Mouse (Mus musculus): ENCODE measurements around the gene Hist1h2af. TPM values are rescaled to one million over a fixed set of nuclear protein-coding genes. Genes with fewer than 3 reads are reported as not detected.

Gene Hist1h2af
- polyA plus RNA-seq, 1 experiment from 2014 or later = not detected

Other genes starting within 250 kb of the Hist1h2af start
- gene Zfp322a, start 164.7 kb upstream of the Hist1h2af start, polyA plus RNA-seq (2017; shearing (Covaris generic)) = 9.8 TPM
- 14.3 TPM for gene Abt1, start 110.0 kb upstream of the Hist1h2af start, polyA plus RNA-seq (2017; shearing (Covaris generic))
- gene Btn1a1, start 68.0 kb upstream of the Hist1h2af start, polyA plus RNA-seq (2017; shearing (Covaris generic)) = 0.33 TPM
- gene Btn2a2, start 45.0 kb upstream of the Hist1h2af start, polyA plus RNA-seq (2017; shearing (Covaris generic)) = not detected
- gene Hist1h4h, start 2.9 kb upstream of the Hist1h2af start, polyA plus RNA-seq (2017; shearing (Covaris generic)) = 1.2 TPM
- not detected for gene Hist1h3g, start 1.5 kb downstream of the Hist1h2af start, polyA plus RNA-seq (2017; shearing (Covaris generic))
- gene Hist1h2bh, start 9.5 kb downstream of the Hist1h2af start, polyA plus RNA-seq (2017; shearing (Covaris generic)) = 0.85 TPM
- 0.99 TPM for gene Hist1h3f, start 10.1 kb downstream of the Hist1h2af start, polyA plus RNA-seq (2017; shearing (Covaris generic))
- gene Hist1h4f, start 17.7 kb downstream of the Hist1h2af start, polyA plus RNA-seq (2017; shearing (Covaris generic)) = not detected
- 0.15 TPM for gene Hist1h1d, start 19.4 kb downstream of the Hist1h2af start, polyA plus RNA-seq (2017; shearing (Covaris generic))
- 0.98 TPM for gene Hist1h3e, start 28.5 kb downstream of the Hist1h2af start, polyA plus RNA-seq (2017; shearing (Covaris generic))
- 1.8 TPM for gene Hist1h2ae, start 37.3 kb downstream of the Hist1h2af start, polyA plus RNA-seq (2017; shearing (Covaris generic))
- not detected for gene Hist1h2bg, start 37.5 kb downstream of the Hist1h2af start, polyA plus RNA-seq (2017; shearing (Covaris generic))
- gene Hist1h2bf, start 40.3 kb downstream of the Hist1h2af start, polyA plus RNA-seq (2017; shearing (Covaris generic)) = not detected
- not detected for gene Hist1h2ad, start 40.5 kb downstream of the Hist1h2af start, polyA plus RNA-seq (2017; shearing (Covaris generic))
- not detected for gene Hist1h3d, start 41.9 kb downstream of the Hist1h2af start, polyA plus RNA-seq (2017; shearing (Covaris generic))
- gene Hist1h4d, start 47.7 kb downstream of the Hist1h2af start, polyA plus RNA-seq (2017; shearing (Covaris generic)) = 15.2 TPM
- gene Hist1h2be, start 87.2 kb downstream of the Hist1h2af start, polyA plus RNA-seq (2017; shearing (Covaris generic)) = 0.89 TPM
- 4.5 TPM for gene Hist1h1e, start 88.7 kb downstream of the Hist1h2af start, polyA plus RNA-seq (2017; shearing (Covaris generic))
- not detected for gene Hist1h2ac, start 150.0 kb downstream of the Hist1h2af start, polyA plus RNA-seq (2017; shearing (Covaris generic))
- 12.6 TPM for gene Hist1h2bc, start 150.3 kb downstream of the Hist1h2af start, polyA plus RNA-seq (2017; shearing (Covaris generic))
- not detected for gene Hist1h1t, start 161.9 kb downstream of the Hist1h2af start, polyA plus RNA-seq (2017; shearing (Covaris generic))
- gene Hist1h4c, start 164.5 kb downstream of the Hist1h2af start, polyA plus RNA-seq (2017; shearing (Covaris generic)) = 3.6 TPM
- not detected for gene Hfe, start 176.9 kb downstream of the Hist1h2af start, polyA plus RNA-seq (2017; shearing (Covaris generic))
- gene Hist1h1c, start 204.9 kb downstream of the Hist1h2af start, polyA plus RNA-seq (2017; shearing (Covaris generic)) = 38.7 TPM
- gene Hist1h3c, start 211.7 kb downstream of the Hist1h2af start, polyA plus RNA-seq (2017; shearing (Covaris generic)) = not detected
- gene Hist1h2bb, start 212.8 kb downstream of the Hist1h2af start, polyA plus RNA-seq (2017; shearing (Covaris generic)) = not detected
- not detected for gene Hist1h2ab, start 217.2 kb downstream of the Hist1h2af start, polyA plus RNA-seq (2017; shearing (Covaris generic))
- not detected for gene Hist1h3b, start 218.4 kb downstream of the Hist1h2af start, polyA plus RNA-seq (2017; shearing (Covaris generic))
- 6.7 TPM for gene Hist1h4b, start 223.1 kb downstream of the Hist1h2af start, polyA plus RNA-seq (2017; shearing (Covaris generic))
- 1.1 TPM for gene Hist1h4a, start 227.3 kb downstream of the Hist1h2af start, polyA plus RNA-seq (2017; shearing (Covaris generic))
- 3.4 TPM for gene Hist1h3a, start 228.5 kb downstream of the Hist1h2af start, polyA plus RNA-seq (2017; shearing (Covaris generic))
- not detected for gene Hist1h1a, start 229.8 kb downstream of the Hist1h2af start, polyA plus RNA-seq (2017; shearing (Covaris generic))
- not detected for gene Trim38, start 236.0 kb downstream of the Hist1h2af start, polyA plus RNA-seq (2017; shearing (Covaris generic))

All from effector memory CD4-positive, alpha-beta T cell, adult 7 months (primary cell).